Mouse (Mus musculus): Measurements from ENCODE around the gene Gm3594. TPM values are rescaled to one million over a fixed set of nuclear protein-coding genes. Genes with fewer than 3 reads are reported as not detected.
"Not testable (repeated sequence)": the region's sequence is repeated elsewhere in the genome, so short reads cannot be mapped to it uniquely, and the experiment has no call there.

Gene Gm3594
- polyA plus RNA-seq, 1 experiment from 2014 or later = not detected

GRCm38 (mm10) chr14:6390219-6390618 is 54.2 kb downstream of the Gm3594 start, which contains the start of gene Gm16440:
Gene Gm16440, minus strand, starts transcription at chr14:6390319.
- H3K4me1 ChIP-seq (ENCODE audit: control insufficient read depth, insufficient read depth, low read depth, low read length); H3K9me3 ChIP-seq (ENCODE audit: control insufficient read depth, low read length); H3K4me2 ChIP-seq (ENCODE audit: low read length); H3K36me3 ChIP-seq (ENCODE audit: control insufficient read depth, insufficient read depth, low read length); H3K27ac ChIP-seq (ENCODE audit: low read depth, low read length); H3K9ac ChIP-seq (ENCODE audit: low read depth, low read length); H3K27me3 ChIP-seq (replicated peaks; ENCODE audit: control insufficient read depth, insufficient read depth, low read length); ATAC-seq; H3K4me3 ChIP-seq (ENCODE audit: low read length): not testable (repeated sequence)
- 85% methylated on average over 2 of the region's 4 CpGs for WGBS

Other genes starting within 250 kb of the Gm3594 start
- not detected in 2 replicates for gene Gm21560, start 225.3 kb downstream of the Gm3594 start, polyA plus RNA-seq (2015; fragmentation: Nextera tagmentation; extraction: Ambion mirVana)
- gene Gm3411, start 157.4 kb downstream of the Gm3594 start, polyA plus RNA-seq (2015; fragmentation: Nextera tagmentation; extraction: Ambion mirVana) = 10.7 and 10.8 TPM in 2 replicates
- gene Gm21103, start 139.8 kb downstream of the Gm3594 start, polyA plus RNA-seq (2015; fragmentation: Nextera tagmentation; extraction: Ambion mirVana) = not detected in 2 replicates
- gene Gm3618, start 100.9 kb downstream of the Gm3594 start, polyA plus RNA-seq (2015; fragmentation: Nextera tagmentation; extraction: Ambion mirVana) = not detected in 2 replicates
- gene Gm16440, start 54.3 kb downstream of the Gm3594 start, polyA plus RNA-seq (2015; fragmentation: Nextera tagmentation; extraction: Ambion mirVana) = not detected in 2 replicates
- 7.0 and 9.2 TPM in 2 replicates for gene Gm3591, start 32.1 kb downstream of the Gm3594 start, polyA plus RNA-seq (2015; fragmentation: Nextera tagmentation; extraction: Ambion mirVana)
- gene Gm8356, start 92.7 kb upstream of the Gm3594 start, polyA plus RNA-seq (2015; fragmentation: Nextera tagmentation; extraction: Ambion mirVana) = not detected in 2 replicates
- 1.3 and 1.5 TPM in 2 replicates for gene Gm3629, start 146.0 kb upstream of the Gm3594 start, polyA plus RNA-seq (2015; fragmentation: Nextera tagmentation; extraction: Ambion mirVana)
- 0.42 and 0.68 TPM in 2 replicates for gene Gm3460, start 177.8 kb upstream of the Gm3594 start, polyA plus RNA-seq (2015; fragmentation: Nextera tagmentation; extraction: Ambion mirVana)
- gene Gm10251, start 239.6 kb upstream of the Gm3594 start, polyA plus RNA-seq (2015; fragmentation: Nextera tagmentation; extraction: Ambion mirVana) = 0.23 TPM in 1 of 2 replicates, not detected in the other

Measured in hindbrain, embryonic 16.5 days (tissue).